Mouse (Mus musculus) spleen, adult 2 months (tissue): ENCODE results near the gene Pitpnc1.

Experiments used
- CTCF ChIP-seq: fragments of 200-500 bp; IDR thresholded peaks from 2 replicates; pipeline ENCODE4 v1.5.1; 2011; ENCODE audit warnings: mild to moderate bottlenecking, inconsistent platforms; ENCODE audit not compliant: insufficient read depth, insufficient read length, insufficient replicate concordance; ENCODE audit errors: extremely low read depth
- POLR2A ChIP-seq: fragments of 200-500 bp; IDR thresholded peaks from 2 replicates; pipeline ENCODE4 v1.6.1; 2011; ENCODE audit warnings: low read depth, low read length, inconsistent platforms

DNA sequence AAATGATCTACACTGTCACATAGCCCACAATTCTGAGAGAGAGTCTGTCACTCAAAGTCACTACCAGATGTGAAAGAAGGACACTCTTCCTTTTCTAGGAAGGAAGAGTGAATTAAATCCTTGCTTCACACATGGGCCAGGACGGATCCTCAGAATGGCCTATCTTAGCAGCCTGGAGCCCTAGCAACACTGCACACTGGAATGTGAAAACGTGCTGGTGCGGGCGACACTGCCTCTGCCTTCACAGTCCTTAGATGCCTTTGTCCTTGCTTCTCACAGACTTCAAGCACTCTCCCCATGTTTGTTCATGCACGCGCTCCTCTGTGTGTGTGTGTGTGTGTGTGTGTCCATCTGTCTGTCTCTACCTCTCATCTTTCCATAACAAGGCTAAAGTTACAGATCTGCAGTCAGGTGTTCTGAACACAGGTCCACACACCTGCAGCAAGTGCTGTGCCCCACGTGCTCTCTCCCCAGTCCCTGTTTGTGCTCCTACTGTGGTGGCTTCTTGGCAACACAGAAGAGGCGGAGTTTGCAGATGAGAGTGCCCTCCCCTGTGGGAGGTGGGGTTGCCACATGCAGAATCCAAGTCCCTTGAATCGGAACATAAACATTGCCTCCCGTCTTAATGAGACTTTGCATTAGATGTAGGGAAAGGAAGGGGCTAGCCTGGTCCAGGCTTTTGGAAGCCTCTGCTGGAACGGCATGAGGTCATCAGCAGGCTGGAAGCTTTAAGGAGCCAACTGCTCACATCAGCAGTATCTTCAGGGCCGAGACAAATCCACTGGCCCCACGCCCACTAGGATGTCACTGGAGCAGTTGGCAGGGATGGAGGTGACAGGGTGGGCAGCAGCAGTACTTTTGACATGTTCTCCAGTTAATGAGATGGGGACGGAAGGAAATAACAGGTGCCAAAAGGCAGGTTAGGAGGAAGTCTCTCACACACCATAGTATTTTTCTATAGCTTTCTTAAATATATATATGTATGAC lies 144.5 kb downstream of the Pitpnc1 start:
- TF ChIP-seq CTCF (no peak), POLR2A (no peak)
